Mouse (Mus musculus) embryo, embryonic 10.5 days (tissue): ENCODE measurements at regions not wholly inside any gene's neighbourhood (a gene's known extent, or its start where the extent isn't known, plus 50 kb on each side); places are given as distances from the start of the nearest gene placed in this dataset.

Experiments
- DNase-seq: peaks from one replicate; pipeline ENCODE4 v3.0.0-alpha.2; 2015; ENCODE audit warnings: low spot score

DNA sequence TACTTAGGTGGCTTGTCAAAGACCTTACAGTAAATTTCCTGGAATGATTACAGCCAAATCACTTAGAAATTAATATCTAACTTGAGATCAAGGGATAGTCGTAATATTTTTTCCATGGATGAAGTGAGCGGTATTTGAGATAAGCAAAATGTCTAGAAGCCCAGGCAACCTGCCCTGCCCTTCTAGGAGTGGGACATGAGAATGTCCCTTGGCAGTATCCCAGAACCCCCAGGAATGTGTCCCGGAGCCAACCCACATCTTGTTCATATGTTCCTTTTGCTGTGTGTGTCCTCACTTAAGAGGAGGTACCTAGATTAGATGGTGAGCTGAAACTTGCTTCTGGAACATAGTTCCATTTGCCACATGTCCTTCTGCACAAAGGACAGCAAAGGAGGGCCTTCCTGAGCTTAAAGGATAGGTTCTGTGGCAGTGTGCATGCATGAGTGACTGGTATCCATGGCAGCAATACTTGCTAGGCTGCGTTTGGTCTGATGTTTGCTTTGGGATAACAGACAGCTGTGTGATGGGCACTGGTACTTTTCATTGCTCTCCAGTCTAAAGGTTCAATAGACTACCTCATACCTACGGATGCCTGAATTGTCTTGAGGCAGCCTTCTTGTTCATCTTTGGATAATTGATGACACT lies 231.0 kb upstream of the Krr1 start:
- peak; percentile 40 for DNase-seq

- peak; percentile 33 for DNase-seq
Measured at GRCm38 (mm10) chr10:111743291-111743690, 229.2 kb upstream of the Krr1 start.

DNA sequence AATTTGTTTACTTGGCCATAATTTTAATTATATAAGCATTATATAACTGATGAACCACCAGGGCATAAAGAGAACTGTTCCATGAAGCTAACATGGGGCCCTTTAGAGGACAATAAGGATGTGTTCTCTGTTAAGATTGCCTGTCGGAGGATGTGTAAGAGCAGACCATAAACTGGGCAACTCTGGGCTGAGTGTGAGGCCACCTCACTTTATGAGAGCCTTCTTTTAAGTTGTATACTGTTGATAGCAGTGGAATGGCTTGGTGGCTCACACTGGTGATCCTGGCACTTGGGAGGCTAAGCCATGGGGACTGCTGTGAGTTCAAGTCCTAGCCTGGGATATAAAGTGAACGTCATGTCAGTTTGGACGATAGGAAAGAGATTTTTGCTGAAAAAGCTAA lies 227.3 kb upstream of the Krr1 start:
- no peak for DNase-seq

GRCm38 (mm10) chr10:111746067-111746878 lies 226.2 kb upstream of the Krr1 start:
- DNase-seq, result no peak

DNA sequence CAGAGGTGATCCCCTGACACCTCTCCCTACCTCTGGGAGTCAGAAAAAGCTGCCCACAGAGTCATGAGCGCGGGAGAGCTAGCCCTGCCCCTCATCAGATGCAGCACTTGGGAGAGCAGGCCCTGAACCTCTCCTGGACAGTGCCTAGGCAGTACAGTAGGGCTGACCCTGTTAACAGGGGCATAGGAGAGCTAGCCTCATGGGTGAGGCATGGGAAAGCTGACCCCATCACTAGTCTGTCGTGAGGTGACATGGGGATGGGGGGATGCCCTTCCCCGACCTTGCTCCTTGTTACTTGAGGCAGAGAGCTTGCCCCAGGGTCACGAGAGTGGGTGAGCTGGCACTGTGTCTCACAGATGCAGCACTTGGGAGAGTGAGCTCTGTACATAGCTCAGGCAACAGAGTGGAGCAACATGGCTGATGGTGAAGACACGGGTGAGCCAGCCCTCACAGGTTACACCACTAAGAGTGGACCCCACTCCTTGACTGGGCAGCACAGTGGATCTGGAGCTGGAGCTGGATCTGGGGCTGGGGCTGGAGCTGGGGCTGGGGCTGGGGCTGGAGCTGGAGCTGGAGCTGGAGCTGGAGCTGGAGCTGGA lies 225.5 kb upstream of the Krr1 start:
- DNase-seq, result no peak

GRCm38 (mm10) chr10:111748482-111748881 lies 224.0 kb upstream of the Krr1 start:
- peak; percentile 53 for DNase-seq

GRCm38 (mm10) chr10:111753646-111754045 lies 218.8 kb upstream of the Krr1 start:
- DNase-seq, result no peak

DNA sequence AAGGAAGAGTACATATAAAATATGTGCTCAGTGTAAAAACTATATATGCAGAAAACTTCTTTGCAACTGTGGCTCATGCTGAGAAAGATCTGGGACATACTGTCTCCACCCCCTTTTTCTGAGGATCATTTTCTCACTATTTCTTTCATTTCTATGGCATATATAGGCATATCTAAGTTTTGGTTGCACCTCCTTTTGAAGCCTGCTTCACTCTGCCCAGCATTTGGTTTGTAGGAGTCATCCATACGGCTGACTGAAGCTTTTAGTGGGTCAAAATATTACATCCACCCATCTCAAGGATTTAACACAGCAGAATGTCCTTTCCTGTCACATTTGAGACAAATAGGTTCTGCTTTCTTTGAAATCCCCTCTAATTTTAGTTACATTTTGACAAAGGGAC lies 216.5 kb upstream of the Krr1 start:
- DNase-seq, result no peak

GRCm38 (mm10) chr10:111756528-111756927 lies 215.9 kb upstream of the Krr1 start:
- DNase-seq, result no peak

- DNase-seq, result no peak
Measured at GRCm38 (mm10) chr10:111757689-111758088, 214.8 kb upstream of the Krr1 start.

DNA sequence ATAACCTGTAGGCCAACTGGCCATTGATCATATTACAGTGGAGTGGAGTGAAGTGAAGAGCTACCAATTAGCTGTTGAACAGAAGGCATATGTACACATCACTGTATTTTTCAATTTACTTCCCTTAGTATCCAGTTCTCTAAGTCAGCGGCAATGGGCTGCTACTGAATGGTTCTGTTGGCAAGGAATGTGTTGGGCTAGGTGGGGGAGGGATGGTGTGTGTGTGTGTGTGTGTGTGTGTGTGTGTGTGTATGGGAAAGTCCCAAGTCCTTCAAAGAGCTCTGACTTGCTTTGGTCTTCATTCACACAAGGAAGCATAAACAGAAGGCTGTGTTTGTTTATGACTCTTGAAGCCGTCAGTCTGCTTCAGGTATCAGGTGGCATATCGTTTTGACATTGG lies 213.0 kb upstream of the Krr1 start:
- no peak for DNase-seq

- no peak for DNase-seq
Measured at GRCm38 (mm10) chr10:111762751-111763528, 209.5 kb upstream of the Krr1 start.

DNA sequence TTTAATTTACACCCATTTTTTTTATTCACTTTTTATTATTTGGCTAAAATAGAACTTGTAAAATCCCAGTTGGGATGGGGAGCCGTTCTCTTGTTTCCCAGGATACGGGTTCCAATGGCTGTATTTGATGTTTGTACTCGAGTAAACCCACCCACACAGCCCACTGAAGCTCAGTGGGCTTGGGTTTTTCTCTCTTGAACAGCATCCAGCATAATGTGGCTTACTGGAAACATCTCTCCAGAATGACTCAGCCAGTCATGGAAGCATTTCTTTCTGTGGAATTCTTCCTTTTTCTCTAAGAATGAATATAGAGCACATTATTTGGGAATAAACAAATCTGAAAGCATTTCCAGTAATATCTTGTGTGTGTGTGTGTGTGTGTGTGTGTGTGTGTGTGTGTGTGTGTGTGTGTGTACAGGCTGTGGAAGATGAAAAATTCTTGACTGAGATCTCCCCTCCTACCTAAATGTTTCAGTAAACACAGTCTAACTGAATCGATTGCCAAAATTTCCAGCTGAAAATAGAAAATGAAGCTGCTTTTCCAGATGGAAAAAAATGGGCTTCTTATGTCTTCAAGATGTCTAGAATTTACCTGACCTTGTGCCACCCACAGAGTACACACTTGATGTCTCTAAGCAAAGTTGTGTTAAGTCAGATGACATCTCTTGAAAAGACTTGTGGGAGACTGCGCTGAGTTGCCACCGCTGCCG lies 205.3 kb upstream of the Krr1 start:
- DNase-seq, result no peak

- DNase-seq, result no peak
Measured at GRCm38 (mm10) chr10:111767813-111768455, 204.5 kb upstream of the Krr1 start.

- no peak for DNase-seq
Measured at GRCm38 (mm10) chr10:111769486-111770002, 202.9 kb upstream of the Krr1 start.

- no peak for DNase-seq
Measured at GRCm38 (mm10) chr10:111770027-111770426, 202.4 kb upstream of the Krr1 start.

DNA sequence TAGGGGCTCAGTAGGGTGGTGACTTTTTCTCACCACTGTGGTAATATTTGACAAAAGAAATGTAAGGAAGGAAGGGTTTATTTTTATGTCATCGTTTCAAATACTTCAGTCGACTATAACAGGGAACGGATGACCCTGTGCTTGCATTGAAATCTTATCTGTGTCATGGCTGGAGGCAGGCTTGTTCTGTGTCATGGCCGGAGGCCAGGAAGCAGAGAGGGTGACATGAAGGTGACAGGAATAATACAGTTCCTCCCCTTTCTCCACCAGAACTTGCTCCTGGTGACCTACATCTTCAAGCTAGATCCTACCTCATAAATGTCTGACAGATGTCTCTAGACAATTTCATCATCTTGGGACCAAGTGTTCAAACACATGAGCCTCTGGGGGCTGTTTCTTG lies 201.5 kb upstream of the Krr1 start:
- DNase-seq, result no peak

DNA sequence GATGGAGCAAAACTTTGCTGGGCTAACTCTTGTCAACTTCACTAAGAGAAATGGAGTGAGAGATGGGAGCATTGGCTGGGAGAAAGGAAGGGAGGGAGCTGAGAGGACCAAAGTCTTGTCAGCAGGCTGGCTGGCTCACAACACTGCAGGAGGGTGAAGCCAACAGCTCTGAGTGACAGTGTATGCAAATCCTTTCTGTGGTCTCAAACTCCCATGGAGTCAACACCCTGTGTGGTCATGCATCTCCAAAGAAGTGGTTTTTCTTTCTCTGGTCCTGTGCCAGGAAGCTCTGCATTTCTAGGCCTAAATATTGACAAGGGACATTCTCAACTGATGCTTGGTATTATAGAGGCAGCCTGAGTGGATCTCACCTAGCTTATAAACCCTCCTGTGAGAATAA lies 194.9 kb upstream of the Krr1 start:
- no peak for DNase-seq

GRCm38 (mm10) chr10:111778111-111778510 lies 194.4 kb upstream of the Krr1 start:
- no peak for DNase-seq

DNA sequence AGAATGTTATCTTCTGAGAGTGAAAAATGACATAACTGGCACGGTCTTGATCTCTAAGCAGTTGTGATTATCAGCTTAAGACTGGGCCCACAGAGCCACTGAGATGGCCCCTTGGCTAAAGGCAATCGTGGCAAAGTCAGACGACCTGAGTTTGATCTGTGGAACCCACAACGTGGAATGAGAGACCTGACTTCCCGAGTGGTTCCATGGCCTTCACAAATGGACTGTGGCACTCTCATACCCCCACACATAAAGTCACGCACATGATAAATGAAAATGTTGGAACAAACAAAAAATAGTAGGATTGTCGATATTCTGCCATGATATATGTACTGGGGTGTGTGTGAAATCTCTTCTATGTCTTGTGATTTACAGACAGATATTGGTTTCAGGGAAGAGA lies 192.5 kb upstream of the Krr1 start:
- no peak for DNase-seq

DNA sequence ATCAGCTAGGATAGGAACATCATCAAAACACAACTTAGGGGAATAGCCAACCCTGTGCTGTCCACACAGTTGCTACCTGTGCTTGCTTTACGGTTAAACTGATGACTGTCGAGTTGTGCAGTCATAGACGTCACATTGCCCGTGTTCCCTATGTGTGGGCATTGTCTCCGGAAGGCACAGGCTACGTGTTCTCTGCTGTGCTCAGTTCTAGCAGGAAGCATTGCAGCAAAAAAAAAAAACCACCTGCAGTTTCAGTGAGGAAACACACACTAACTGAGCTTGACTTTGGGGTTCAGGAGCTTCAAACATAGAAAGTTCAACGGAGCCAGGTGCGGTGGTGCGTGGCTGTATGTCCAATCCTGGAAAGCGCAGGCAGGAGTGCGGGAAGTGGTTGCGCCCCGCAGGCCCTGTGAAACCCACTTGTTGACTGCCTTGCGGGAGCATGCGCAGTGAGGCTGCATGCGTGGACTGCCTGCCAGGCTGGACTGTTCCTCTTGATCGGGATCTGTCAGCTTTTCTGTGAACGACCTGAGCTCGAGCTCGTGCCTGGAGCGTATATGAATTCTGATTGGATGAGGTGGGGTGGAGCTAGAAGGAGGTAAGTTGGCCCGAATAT lies 190.2 kb upstream of the Krr1 start:
- DNase-seq, result no peak
